Mouse (Mus musculus): ENCODE results near the gene Flvcr2.
A peak's percentile ranks its signal among the peaks of the same experiment; 100 is the strongest.

Gene Flvcr2

DNA sequence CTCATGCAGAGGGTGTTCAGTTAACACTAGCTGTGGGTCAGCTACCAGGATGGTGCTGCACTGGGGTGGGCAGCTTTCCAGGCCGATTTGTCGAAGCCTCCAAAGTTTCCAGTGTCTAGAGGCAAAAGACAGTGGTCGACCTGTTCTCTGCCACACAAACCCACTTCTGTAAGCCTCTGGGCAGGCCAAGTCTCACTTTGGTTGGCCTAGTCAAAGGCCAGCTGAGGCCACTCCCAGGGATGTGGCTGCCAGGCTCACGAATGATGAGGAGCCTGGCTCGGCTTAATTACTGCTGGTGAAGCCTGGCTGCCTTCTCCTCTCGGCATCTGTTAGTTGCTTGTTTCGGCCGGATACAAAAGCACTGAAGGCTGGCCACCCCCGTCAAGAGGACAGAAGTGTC, 53.7 kb downstream of the Flvcr2 start:
- DNase-seq, result no peak

GRCm38 (mm10) chr12:85809726-85810125, 63.4 kb downstream of the Flvcr2 start:
- DNase-seq, result no peak

DNA sequence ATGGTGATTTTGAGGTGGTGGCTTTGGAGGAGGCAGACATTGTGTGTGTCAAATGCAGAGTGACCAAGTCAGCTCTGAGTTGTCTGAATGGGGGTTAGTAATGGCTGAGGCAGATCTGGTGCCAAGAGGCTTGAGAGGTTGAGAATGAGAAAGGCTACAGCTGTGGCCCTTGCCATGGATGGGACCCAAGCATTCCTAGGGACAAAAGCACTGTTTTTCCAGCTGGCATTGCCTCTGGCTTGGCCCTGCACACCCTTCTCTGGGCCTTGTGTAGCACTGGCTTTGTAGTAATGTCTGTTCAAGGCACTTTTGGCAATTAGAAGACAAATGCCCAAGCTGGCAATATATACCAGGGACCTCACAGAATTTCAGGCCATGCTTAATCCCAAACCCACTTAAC, 64.6 kb downstream of the Flvcr2 start:
- DNase-seq, result no peak

DNA sequence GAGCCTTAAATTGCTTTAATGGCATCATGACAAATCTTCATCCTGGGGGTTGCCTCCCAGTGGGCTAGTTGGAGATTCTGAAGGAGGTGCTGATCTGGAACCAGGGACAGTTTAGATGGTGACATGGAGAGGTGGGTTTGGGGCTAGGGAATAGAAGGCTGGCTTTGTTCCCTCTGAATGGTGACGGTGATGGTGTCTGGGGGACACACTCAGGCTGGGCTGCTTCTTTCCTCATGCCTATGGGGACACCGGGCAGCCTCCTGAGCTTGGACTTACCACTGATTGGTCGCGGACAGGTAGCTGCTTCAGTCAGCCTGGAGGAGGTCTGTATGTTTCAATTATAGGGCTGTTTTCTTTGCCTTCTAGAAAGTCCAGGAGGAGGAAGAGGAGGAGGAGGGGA, 65.3 kb downstream of the Flvcr2 start:
- DNase-seq, result no peak

DNA sequence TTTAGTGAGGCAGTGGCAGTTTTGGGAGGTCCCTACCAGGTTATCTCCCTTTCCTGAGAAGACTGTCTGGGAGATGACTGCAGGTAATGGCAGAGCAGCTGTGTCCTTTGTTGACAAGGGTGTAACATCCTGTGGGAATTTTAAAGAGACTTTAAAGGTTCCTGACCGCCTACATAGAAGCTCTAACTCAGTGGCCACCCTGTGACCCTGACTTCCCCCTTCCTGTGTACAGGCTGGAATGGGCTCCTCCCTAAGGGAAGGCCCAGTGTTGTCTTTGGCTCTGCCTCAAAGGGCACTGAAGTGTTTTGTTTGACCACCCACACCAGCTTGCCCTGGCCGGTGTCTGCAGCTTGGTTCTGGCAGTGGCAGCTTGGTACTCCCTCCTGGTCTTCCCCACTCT, 67.3 kb downstream of the Flvcr2 start:
- DNase-seq, result no peak

DNA sequence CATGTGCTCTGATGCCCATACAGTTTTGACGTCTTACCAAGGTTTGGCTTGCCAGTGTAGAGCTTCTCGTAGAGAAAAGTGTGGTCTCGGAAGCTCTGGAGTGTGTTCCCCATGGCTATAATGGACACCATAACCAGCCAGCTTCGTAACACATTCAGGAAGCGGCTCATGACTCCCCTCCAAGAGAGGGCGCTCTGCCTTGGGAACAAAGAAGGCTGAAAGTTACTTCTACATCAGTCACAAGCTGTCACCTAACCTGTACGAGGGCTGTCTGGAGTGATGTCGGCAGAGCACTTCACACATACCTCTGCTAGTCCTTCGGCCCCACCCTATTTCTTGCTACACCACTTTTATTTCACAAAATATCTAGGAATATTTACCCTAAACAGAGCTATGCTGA, 75.7 kb downstream of the Flvcr2 start:
- DNase-seq, result no peak

DNA sequence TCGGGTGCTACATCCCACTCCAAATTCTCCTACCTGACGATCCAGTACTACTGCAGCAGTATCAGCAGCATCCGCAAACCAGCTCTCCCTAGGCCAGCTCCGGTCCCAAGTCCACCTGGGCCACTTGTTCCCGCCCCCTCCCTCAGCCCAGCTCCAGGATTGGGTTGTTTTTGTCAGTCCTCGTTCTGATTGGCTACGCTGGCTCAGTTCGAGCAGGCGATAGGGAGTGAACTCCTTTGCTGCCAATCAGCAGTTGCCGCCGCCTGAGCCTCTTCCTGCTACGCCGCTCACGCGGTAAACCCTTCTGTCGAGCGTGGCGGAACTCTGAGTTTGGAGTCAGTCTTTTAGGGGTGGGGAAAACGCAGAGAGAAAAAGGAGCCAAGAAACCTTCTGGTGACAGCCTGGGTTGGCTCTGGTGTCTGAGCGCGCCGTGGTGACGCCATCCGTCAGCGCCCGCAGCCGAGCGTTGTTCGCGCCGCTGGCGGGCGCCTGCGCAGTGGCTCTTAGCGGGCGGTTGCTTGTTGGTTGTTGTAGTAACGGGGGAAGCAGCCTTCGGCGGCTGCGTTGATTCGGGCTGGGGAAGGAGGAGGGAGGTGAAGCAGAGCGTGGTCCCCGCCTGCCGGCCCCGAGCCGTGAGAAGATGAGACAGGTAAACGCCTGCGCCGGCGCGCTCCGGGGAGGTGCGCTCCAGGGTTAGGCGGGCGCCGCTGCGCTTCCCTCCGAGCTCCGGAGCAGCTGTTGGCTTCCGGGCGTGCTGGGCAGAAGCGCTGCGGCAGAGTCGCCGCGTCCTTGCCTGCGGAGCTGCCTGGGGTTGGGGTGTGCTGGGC, 78.3 kb downstream of the Flvcr2 start, which contains the start of the genes Erg28 and Ttll5:
Gene Erg28 (minus strand): TSS at position 113 of the 827 bp plus-strand sequence.
Gene Ttll5 (plus strand): TSS at position 222 of the 827 bp plus-strand sequence.
- peak; percentile 96 to 97 for DNase-seq

DNA sequence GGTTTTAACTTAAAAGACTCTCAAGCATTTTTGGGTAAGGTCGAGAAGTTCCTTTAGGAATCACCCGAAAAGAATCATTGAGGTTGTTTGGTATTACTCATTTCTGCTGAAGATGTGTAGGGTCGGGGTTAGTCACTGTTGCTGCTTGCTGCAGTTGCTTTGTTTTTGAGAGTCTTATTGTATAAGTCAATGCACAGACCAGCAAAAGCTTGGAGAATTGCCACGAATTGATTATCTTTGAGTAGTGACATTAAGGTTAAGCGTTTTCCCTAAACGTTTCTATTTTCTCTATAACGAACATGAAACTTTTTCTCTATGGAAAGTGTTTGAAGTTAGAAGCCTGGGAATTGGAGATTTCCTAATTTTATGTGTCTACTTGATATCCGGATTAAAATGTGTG, 79.0 kb downstream of the Flvcr2 start:
- no peak for DNase-seq

DNA sequence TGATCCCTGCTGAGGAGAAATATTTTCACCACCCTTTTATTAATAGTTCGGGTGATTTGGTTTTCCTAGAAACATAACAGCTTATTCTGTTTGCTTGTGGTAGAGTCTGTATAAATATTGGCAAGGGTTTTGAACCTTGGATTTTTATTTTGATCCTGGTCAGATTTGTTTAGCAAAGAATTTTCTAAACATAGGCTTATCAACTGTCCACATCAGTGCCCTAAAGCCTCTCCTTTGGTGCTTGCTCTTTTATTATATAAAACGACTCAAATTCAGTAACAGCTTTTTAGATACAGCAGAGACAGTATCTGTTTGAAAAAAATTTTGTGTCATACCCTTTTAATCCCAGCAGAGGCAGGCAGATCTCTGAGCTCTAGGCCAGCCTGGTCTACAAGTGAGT, 79.5 kb downstream of the Flvcr2 start:
- no peak for DNase-seq

GRCm38 (mm10) chr12:85828856-85829255, 82.5 kb downstream of the Flvcr2 start:
- no peak for DNase-seq

GRCm38 (mm10) chr12:85829866-85830265, 83.5 kb downstream of the Flvcr2 start:
- no peak for DNase-seq

DNA sequence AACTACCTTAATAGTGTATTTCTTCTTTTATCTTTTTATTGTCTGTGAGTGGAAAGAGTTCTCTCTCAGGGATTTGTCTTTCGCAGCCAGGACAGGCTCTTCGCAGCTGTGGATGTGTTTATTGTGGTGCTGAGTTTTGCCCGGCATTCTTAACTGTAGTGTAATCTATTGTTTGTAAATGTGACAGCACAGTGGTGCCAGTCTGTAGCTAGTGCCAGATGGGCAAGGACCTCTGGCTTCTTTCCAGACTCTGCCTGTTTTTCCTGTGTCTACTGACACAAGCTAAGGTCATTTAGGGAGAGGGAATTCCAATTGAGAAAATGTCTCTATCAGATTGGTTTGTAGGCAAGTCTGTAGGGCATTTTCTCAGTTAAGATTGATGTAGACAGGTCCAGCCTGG, 84.4 kb downstream of the Flvcr2 start:
- DNase-seq, result peak; percentile 27 to 32

DNA sequence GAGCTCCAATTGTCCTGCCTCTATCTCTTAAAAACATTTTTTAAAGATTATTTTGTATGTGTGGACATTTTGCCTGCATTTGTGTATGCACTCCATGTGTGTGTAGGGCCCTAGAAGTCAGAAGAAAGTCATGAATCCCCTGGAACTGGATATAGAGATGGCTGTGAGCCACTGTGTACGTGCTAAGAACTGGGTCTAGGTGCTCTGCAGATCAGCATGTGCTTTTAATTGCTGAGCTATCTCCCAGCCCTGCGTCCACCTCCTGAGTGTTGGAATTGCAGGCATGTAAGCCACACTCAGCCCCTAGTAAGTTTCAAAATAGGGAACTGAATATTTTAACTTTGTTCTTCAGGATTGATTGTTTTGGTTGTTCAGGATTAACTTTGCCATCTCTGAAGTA, 88.2 kb downstream of the Flvcr2 start:
- DNase-seq, result no peak

GRCm38 (mm10) chr12:85837765-85838164, 91.4 kb downstream of the Flvcr2 start:
- DNase-seq, result no peak

GRCm38 (mm10) chr12:85839371-85840000, 93.1 kb downstream of the Flvcr2 start:
- no peak for DNase-seq

GRCm38 (mm10) chr12:85848164-85848958, 102.0 kb downstream of the Flvcr2 start:
- DNase-seq, result peak; percentile 22 to 24

DNA sequence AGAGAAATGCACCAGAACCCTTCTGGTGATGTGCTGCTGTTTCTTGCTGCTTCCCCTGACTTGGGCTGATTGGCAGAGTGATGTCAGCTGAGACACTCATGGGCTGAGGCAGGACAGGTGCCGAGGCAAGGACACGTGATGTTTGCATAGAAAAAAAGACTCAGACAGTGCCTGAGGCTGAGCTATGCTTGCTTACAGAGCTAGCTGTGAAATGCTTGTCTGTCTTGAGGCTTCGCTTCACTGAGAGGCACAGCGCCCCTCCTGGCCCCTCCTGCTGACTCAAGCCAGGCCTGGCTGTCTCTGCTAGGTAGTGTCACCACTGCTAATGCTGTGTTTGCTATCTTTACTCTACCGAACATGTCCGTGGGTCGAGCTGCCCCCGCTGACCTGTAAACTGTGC, 104.3 kb downstream of the Flvcr2 start:
- no peak for DNase-seq

DNA sequence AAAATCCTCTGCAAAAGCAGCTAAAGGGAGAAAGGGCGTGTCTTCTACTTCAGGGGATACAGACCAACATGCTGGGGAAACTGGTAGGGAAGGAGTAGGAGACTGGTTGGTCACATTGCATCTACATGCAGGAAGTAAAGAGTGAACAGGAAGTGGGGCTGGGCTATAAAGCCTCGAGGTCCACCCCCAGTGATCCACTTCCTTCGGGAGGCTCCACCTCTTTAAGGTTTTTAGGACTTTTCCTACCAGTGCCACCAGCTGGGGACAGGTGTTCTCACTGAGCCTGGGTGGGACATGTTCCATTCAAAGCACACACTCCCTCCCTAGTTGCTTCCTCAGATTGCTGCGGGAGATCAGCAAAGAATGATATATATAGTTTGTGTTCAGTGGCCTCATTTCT, 107.5 kb downstream of the Flvcr2 start:
- no peak for DNase-seq

- no peak for DNase-seq
Measured at GRCm38 (mm10) chr12:85854271-85854670, 107.9 kb downstream of the Flvcr2 start.

DNA sequence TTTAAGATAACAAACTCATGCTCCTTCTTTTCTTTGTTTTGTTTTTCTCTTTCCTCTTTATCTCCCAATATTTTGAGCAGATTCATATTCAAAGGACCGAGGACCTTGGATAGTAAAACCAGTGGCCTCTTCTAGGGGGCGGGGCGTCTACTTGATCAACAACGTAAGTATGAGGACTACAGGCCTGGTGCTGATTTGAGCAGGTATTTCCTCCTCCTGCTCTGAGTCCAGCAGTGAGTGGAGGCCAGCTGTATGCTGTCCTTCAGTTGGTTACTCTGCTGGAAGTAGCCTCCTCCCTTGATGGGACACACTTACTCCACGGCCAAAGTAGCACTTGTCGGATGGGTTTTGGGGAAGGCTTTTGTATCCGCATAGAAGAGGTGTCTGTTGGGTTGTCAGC, 111.0 kb downstream of the Flvcr2 start:
- DNase-seq, result no peak

DNA sequence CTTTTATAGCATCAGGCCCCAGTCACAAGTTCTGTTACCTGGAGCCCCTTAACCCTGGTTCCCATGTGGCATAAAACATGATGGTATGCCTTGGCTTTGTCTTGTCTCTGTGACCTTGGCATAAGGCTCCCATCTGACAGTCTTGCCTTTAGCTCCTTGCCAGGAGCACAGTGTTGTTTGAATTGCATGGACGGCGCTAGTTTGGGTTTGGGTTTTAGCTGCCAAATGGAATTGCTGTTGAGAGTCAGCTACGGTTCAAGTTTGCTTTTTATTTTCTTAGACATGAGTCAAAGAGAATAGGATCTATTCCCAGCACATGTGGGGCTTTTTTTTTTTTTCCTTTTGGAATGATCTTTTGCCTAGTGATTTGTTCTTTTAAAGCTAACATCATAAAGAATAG, 112.8 kb downstream of the Flvcr2 start:
- DNase-seq, result no peak

DNA sequence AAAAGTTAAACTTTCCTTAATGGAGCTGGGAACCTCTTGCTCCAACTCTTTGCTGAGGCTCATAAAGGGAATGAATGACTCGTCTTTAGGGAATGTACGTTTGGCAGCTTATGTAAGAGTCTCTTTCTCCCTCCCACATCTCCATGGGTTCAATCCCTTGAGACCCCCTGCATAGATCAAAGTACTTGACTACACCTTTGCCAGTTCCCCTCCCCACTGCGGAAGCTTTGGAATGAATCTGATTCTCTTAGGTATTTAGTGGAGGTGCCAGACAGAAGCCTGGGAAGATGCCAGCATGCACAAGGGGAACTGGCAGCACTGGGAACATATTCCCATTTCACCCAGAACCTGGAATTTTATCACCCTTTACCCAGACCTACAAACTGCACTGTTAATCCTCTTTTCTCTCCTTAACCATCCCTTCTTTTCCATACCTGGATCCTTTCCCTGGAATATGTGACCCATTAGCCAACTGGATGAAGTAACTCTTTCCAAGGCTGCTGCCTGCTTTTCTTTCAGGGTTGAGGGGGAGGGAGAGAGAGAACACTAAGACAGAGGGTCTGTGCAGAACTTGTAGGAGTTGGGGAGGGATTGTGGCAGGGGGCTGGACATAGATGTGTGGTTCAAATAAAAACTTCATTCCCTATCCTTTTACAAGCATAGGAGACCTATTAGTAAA, 113.3 kb downstream of the Flvcr2 start:
- peak; percentile 24 to 27 for DNase-seq

DNA sequence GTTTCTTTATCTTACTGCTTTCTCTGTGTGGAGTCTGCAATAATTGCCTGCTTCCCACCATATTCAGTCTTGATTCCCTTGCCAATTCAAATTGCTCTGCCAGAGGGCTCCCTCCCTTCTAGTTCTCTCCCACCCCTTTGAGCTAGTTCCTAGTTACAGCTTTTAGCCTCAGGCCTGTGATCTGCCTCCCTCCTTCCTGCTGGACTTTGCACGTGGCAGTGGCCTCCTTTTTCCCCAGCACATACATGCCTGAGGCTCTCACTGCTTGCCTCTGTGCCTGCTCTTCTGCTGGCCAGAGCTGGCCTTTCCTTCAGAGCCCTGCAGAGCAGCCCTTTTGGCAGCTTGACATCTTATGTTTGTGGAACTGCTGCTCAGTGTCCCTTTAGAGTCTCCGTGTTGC, 116.2 kb downstream of the Flvcr2 start:
- DNase-seq, result peak; percentile 23 to 33
